Mouse (Mus musculus) lung, embryonic 15.5 days (tissue): ENCODE measurements around the gene Ugt1a8. TPM values are rescaled to one million over a fixed set of nuclear protein-coding genes. Genes with fewer than 3 reads are reported as not detected.
"Not testable (repeated sequence)": the region's sequence is repeated elsewhere in the genome, so short reads cannot be mapped to it uniquely, and the experiment has no call there.

Source experiments
- ATAC-seq: fragments of 200-750 bp; cut with Nextera tagmentation; 2 replicates; pipeline ENCODE4 v1.8.0; 2017; ENCODE audit warnings: moderate number of reproducible peaks, borderline replicate concordance; ENCODE audit not compliant: low FRiP score, low TSS enrichment; ENCODE audit errors: extremely low read depth
- H3K27ac ChIP-seq: fragments of 300-500 bp; sonication (generic); 2 replicates; pipeline ENCODE4 v1.5.1; 2015; ENCODE audit warnings: moderate library complexity, mild to moderate bottlenecking, inconsistent platforms
- H3K27me3 ChIP-seq: fragments of 300-500 bp; sonication (generic); 2 replicates; pipeline ENCODE4 v1.6.1; 2015; ENCODE audit warnings: inconsistent platforms
- H3K36me3 ChIP-seq: fragments of 300-500 bp; sonication (generic); 2 replicates; pipeline ENCODE4 v1.6.1; 2015; ENCODE audit warnings: inconsistent platforms
- H3K4me1 ChIP-seq: fragments of 300-500 bp; sonication (generic); 2 replicates; pipeline ENCODE4 v1.6.1; 2015; ENCODE audit warnings: inconsistent platforms
- H3K4me2 ChIP-seq: fragments of 300-500 bp; sonication (generic); 2 replicates; pipeline ENCODE4 v1.6.1; 2015; ENCODE audit warnings: inconsistent platforms, mild to moderate bottlenecking, moderate library complexity
- H3K4me3 ChIP-seq: fragments of 300-500 bp; sonication (generic); 2 replicates; pipeline ENCODE4 v1.5.1; 2015; ENCODE audit warnings: mild to moderate bottlenecking, inconsistent platforms
- H3K9ac ChIP-seq: fragments of 300-500 bp; sonication (generic); 2 replicates; pipeline ENCODE4 v1.6.1; 2015; ENCODE audit warnings: inconsistent platforms
- H3K9me3 ChIP-seq: fragments of 300-500 bp; sonication (generic); 2 replicates; pipeline ENCODE4 v1.6.1; 2016; ENCODE audit warnings: inconsistent platforms
- WGBS: fragments of 180-500 bp; shearing (Covaris S2); methylation state at CpG from one replicate; pipeline ENCODE4 v1.1.7; 2015; 5-methylcytosine and 5-hydroxymethylcytosine counted together
- polyA plus RNA-seq: library from polyadenylated mRNA; unstranded; fragments of >200 nt; fragmentation: Nextera tagmentation; extraction: Ambion mirVana; gene quantifications from 2 replicates; pipeline ENCODE4 v1.2.1, GENCODE M21; 2015

Gene Ugt1a8
- polyA plus RNA-seq, 1 experiment from 2014 or later, result not detected

DNA sequence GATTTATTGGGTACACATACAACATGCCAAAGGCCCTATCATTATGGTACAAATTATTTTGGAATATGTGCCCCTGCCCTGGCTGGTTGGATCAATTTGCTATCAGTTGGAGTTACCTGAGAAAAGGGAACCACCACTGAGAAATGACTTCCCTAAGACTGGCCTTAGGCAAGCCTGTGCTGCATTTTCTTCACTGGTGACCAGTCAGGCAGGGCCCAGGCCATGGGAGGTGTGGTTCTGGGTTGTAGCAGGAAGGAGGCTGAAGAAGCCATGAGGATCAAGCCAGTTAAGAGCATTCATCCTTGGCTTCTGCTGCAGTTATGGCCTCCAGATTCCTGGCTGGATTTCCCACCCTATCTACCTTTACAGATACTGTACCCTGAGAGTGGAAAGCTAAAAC is 4.7 kb downstream of the Ugt1a8 start:
- no peak for ATAC-seq
- H3K4me3 ChIP-seq, result no peak overlapping the region
- no peak overlapping the region for H3K27ac ChIP-seq
- H3K9me3 ChIP-seq, result no peaks in the 10 kb centered on the region
- no peaks in the 10 kb centered on the region for H3K27me3 ChIP-seq
- peaks cover 5% of the 10 kb centered on the region for H3K4me1 ChIP-seq
- H3K4me2 ChIP-seq, result no peak overlapping the region
- no peaks in the 10 kb centered on the region for H3K36me3 ChIP-seq
- H3K9ac ChIP-seq, result no peak overlapping the region

DNA sequence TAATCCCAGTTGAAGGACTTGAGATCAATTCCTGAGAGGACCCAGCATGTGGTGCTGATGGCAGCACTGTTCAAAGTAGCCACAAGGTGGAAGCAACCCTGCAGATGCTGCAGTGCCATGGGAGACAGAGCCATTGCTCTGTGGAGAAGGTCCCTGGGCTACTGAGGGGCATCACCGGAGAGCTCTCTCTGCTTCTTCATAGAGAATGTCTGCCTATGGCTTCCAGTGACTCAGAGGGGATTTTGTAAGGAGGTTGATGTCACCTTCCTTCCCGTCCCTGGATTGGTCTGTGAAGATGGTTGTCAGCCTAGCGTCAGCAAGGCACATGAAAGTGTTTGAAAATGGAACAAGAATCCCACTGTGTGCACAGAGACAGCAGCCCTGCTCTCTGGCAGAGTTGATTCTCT is 6.7 kb downstream of the Ugt1a8 start:
- H3K9ac ChIP-seq, H3K9me3 ChIP-seq, H3K4me3 ChIP-seq, H3K36me3 ChIP-seq, H3K27me3 ChIP-seq, ATAC-seq, H3K4me2 ChIP-seq, H3K4me1 ChIP-seq: not testable (repeated sequence)
- WGBS, result 63% methylated on average over 3 of the region's 3 CpGs
- peak overlapping the region; percentile 65 for H3K27ac ChIP-seq

GRCm38 (mm10) chr1:88094941-88095492 is 7.4 kb downstream of the Ugt1a8 start, which contains the start of gene Ugt1a7c:
Gene Ugt1a7c, plus strand, starts transcription at chr1:88095062.
- Histone ChIP-seq H3K4me3 (no peak within 1 kb of the TSS), H3K9me3 (no peaks in the 10 kb centered on the region), H3K9ac (no peak within 1 kb of the TSS)

GRCm38 (mm10) chr1:88098546-88098945 is 10.9 kb downstream of the Ugt1a8 start:
- WGBS, result 77% methylated on average over 3 of the region's 3 CpGs
- H3K27ac ChIP-seq, H3K4me3 ChIP-seq, H3K36me3 ChIP-seq, H3K4me1 ChIP-seq, H3K9me3 ChIP-seq, ATAC-seq, H3K27me3 ChIP-seq, H3K4me2 ChIP-seq, H3K9ac ChIP-seq: not testable (repeated sequence)

More at GRCm38 (mm10) chr1:88094941-88095492, 7.4 kb downstream of the Ugt1a8 start, which contains the start of gene Ugt1a7c:
- Histone ChIP-seq H3K27ac (peak within 1 kb of the TSS; percentile 65), H3K27me3 (no peaks in the 10 kb centered on the region), H3K36me3 (no peaks in the 10 kb centered on the region), H3K4me1 (peaks cover 5% of the 10 kb centered on the region), H3K4me2 (peak within 1 kb of the TSS; percentile 21; the same call in 1 of the 2 replicates)
- ATAC-seq, result peak; percentile 88
- 31% methylated on average over 10 of the region's 10 CpGs for WGBS

DNA sequence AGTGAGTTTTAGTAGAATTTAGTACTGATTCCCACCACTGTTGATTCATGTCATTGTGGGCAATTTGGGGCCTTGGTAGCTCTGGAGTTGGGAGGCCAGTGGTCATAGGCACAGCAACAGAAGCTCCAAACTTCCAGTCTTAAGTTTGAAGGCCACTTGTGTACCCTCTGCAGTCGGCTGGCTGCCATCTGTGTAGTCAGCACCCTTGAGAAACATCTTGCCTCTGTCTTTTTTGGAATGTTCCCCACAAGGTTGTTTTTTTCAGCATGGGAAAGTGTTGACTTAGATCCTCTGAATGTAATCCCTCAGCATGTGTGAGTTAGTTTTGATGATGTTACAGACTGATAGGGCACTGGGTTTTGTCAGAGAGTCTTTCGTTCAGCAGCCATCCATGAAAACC is 12.1 kb downstream of the Ugt1a8 start:
- not testable (repeated sequence) for H3K9me3 ChIP-seq, H3K4me3 ChIP-seq, H3K36me3 ChIP-seq, H3K9ac ChIP-seq, H3K27me3 ChIP-seq, H3K27ac ChIP-seq, H3K4me2 ChIP-seq, ATAC-seq, H3K4me1 ChIP-seq
- 79% methylated on average over 2 of the region's 2 CpGs for WGBS

GRCm38 (mm10) chr1:88103019-88103418 is 15.4 kb downstream of the Ugt1a8 start, which contains the start of gene Ugt1a6b:
Gene Ugt1a6b, plus strand, starts transcription at chr1:88103252.
- WGBS, result 37% methylated on average over 3 of the region's 3 CpGs
- H3K27ac ChIP-seq, H3K9me3 ChIP-seq, H3K9ac ChIP-seq, H3K27me3 ChIP-seq, H3K36me3 ChIP-seq, H3K4me3 ChIP-seq, H3K4me2 ChIP-seq, H3K4me1 ChIP-seq, ATAC-seq: not testable (repeated sequence)

- H3K9ac ChIP-seq, H3K9me3 ChIP-seq, H3K27me3 ChIP-seq, H3K4me3 ChIP-seq, H3K4me1 ChIP-seq, H3K4me2 ChIP-seq, H3K27ac ChIP-seq, H3K36me3 ChIP-seq: not testable (repeated sequence)
- ATAC-seq, result peak; percentile 11; the same call in 1 of the 2 replicates
- 62% methylated on average over 4 of the region's 5 CpGs for WGBS
Observed at GRCm38 (mm10) chr1:88103697-88104468, 16.3 kb downstream of the Ugt1a8 start.

- no peaks in the 10 kb centered on the region for H3K9me3 ChIP-seq
- H3K9ac ChIP-seq, result no peak overlapping the region
- no peak overlapping the region for H3K4me2 ChIP-seq
- H3K27ac ChIP-seq, result no peak overlapping the region
- H3K27me3 ChIP-seq, result no peaks in the 10 kb centered on the region
- no peak for ATAC-seq
- no peak overlapping the region for H3K4me3 ChIP-seq
- no peaks in the 10 kb centered on the region for H3K4me1 ChIP-seq
- H3K36me3 ChIP-seq, result no peaks in the 10 kb centered on the region
- WGBS, result 85% methylated on average over 1 of the region's 1 CpGs
Observed at GRCm38 (mm10) chr1:88104667-88105430, 17.2 kb downstream of the Ugt1a8 start.

GRCm38 (mm10) chr1:88105656-88106055 is 18.0 kb downstream of the Ugt1a8 start:
- Histone ChIP-seq H3K9ac (no peak overlapping the region), H3K27me3 (no peaks in the 10 kb centered on the region), H3K4me2 (no peak overlapping the region), H3K4me3 (no peak overlapping the region), H3K36me3 (no peaks in the 10 kb centered on the region), H3K4me1 (no peaks in the 10 kb centered on the region), H3K27ac (no peak overlapping the region), H3K9me3 (no peaks in the 10 kb centered on the region)
- WGBS, result 53% methylated on average over 2 of the region's 2 CpGs
- no peak for ATAC-seq

DNA sequence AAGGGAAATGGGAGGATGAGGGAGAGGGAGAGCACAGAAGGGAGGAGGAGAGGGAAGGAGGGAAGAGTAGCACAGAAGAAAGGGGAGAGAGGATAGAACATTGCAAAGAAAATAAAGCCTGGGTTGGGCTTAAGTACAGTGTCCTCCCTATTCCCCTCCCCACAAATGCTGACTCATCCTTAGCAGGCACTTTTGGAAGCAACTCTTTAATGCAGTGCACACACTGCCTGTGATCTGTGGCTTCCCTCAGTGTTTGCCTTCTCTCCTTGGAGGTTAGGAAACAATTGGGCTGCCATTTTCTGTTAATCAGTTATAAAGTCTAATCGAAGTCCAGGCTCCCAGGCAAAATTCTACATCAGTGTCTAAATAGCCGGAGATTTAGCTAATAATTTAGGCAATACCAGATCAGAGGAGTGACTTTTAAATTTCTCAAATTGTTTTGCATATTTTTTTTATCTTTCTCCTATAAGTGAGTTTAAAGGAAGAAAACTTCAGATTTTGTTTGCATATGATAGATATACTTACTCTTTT is 21.5 kb downstream of the Ugt1a8 start:
- H3K4me1 ChIP-seq, H3K36me3 ChIP-seq, ATAC-seq, H3K9ac ChIP-seq, H3K27me3 ChIP-seq, H3K4me2 ChIP-seq, H3K9me3 ChIP-seq, H3K4me3 ChIP-seq, H3K27ac ChIP-seq: not testable (repeated sequence)
- 53% methylated on average over 2 of the region's 2 CpGs for WGBS

GRCm38 (mm10) chr1:88109604-88110003 is 22.0 kb downstream of the Ugt1a8 start:
- H3K9ac ChIP-seq, result not testable (repeated sequence)
- 50% methylated on average over 2 of the region's 2 CpGs for WGBS

GRCm38 (mm10) chr1:88112769-88113168 is 25.2 kb downstream of the Ugt1a8 start:
- not testable (repeated sequence) for H3K4me2 ChIP-seq, ATAC-seq
- WGBS, result 88% methylated on average over 6 of the region's 6 CpGs

More at GRCm38 (mm10) chr1:88109604-88110003, 22.0 kb downstream of the Ugt1a8 start:
- not testable (repeated sequence) for H3K4me2 ChIP-seq, H3K9me3 ChIP-seq, H3K4me3 ChIP-seq, ATAC-seq, H3K4me1 ChIP-seq, H3K36me3 ChIP-seq, H3K27ac ChIP-seq, H3K27me3 ChIP-seq

More at GRCm38 (mm10) chr1:88112769-88113168, 25.2 kb downstream of the Ugt1a8 start:
- not testable (repeated sequence) for H3K4me1 ChIP-seq, H3K36me3 ChIP-seq, H3K9me3 ChIP-seq, H3K4me3 ChIP-seq, H3K27me3 ChIP-seq, H3K27ac ChIP-seq, H3K9ac ChIP-seq
